Mouse (Mus musculus): Measurements from ENCODE around the gene Kdsr. TPM values are rescaled to one million over a fixed set of nuclear protein-coding genes. Genes with fewer than 3 reads are reported as not detected.

Kdsr gene
- polyA plus RNA-seq, 1 experiment from 2014 or later: 9.0 TPM

DNA sequence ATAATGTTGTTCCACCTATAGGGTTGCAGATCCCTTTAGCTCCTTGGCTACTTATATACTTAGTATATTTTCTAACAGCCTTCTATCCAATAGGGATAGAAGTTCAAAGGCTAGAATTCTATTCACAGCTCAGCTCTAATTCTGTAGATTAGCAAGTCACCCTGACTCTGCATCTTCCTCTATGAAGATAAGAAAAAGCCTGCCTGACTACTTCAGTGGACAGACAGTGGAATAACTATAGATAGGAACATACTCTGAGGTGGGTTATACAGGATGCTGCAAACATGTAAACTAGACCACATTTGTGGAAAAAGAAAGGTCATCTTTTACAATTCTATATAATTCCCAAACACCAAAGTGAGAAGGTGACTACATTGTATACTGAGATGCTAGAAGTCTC lies 66.9 kb downstream of the Kdsr start:
- Histone ChIP-seq H3K9ac (ENCODE audit: low read length) (no peak overlapping the region), H3K27ac (ENCODE audit: low read depth, low read length) (no peak overlapping the region), H3K4me2 (ENCODE audit: low read depth, low read length, severe bottlenecking) (no peak overlapping the region), H3K4me3 (ENCODE audit: low read depth, low read length) (no peak overlapping the region), H3K36me3 (ENCODE audit: control insufficient read depth, insufficient read depth, low read length) (no peaks in the 10 kb centered on the region), H3K4me1 (replicated peaks; ENCODE audit: control insufficient read depth, insufficient read depth, low read length) (no peaks in the 10 kb centered on the region), H3K9me3 (ENCODE audit: control insufficient read depth, low read length) (no peaks in the 10 kb centered on the region), H3K27me3 (ENCODE audit: control insufficient read depth, insufficient read depth, low read length) (no peaks in the 10 kb centered on the region)
- DNase-seq (ENCODE audit: low spot score): no peak
- no peak for ATAC-seq (replicated peaks; ENCODE audit: low FRiP score)

GRCm38 (mm10) chr1:106690887-106691286 lies 68.6 kb downstream of the Kdsr start:
- Histone ChIP-seq H3K4me1 (replicated peaks; ENCODE audit: control insufficient read depth, insufficient read depth, low read length) (no peaks in the 10 kb centered on the region), H3K27me3 (ENCODE audit: control insufficient read depth, insufficient read depth, low read length) (no peaks in the 10 kb centered on the region), H3K9me3 (ENCODE audit: control insufficient read depth, low read length) (no peaks in the 10 kb centered on the region), H3K4me2 (ENCODE audit: low read depth, low read length, severe bottlenecking) (no peak overlapping the region), H3K27ac (ENCODE audit: low read depth, low read length) (no peak overlapping the region), H3K36me3 (ENCODE audit: control insufficient read depth, insufficient read depth, low read length) (no peaks in the 10 kb centered on the region), H3K9ac (ENCODE audit: low read length) (no peak overlapping the region), H3K4me3 (ENCODE audit: low read depth, low read length) (no peak overlapping the region)
- 83% methylated on average over 6 of the region's 6 CpGs for WGBS
- no peak for DNase-seq (ENCODE audit: low spot score)
- ATAC-seq (replicated peaks; ENCODE audit: low FRiP score): no peak

DNA sequence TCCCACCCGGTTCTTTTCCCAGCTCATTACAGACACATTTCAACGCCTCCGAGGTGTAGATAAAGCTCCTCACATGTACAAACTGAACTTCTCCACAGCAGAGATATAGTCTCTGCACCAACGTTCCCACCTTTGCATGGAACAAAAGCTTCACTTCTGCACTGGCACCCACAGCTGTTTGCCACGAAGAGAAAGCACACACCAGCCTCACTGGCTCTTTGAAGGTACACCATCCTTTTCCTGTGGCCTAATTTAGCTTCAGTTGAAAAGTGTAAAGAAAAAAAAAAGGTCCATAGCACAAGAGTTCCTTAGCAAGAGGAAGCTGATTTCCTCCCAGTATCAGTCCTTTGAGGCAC lies 71.4 kb downstream of the Kdsr start:
- 81% methylated on average over 5 of the region's 5 CpGs for WGBS
- no peaks in the 10 kb centered on the region for H3K36me3 ChIP-seq (ENCODE audit: control insufficient read depth, insufficient read depth, low read length)

GRCm38 (mm10) chr1:106687435-106688160 lies 71.9 kb downstream of the Kdsr start:
- Histone ChIP-seq H3K4me3 (ENCODE audit: low read depth, low read length) (no peak overlapping the region), H3K27me3 (ENCODE audit: control insufficient read depth, insufficient read depth, low read length) (no peaks in the 10 kb centered on the region), H3K36me3 (ENCODE audit: control insufficient read depth, insufficient read depth, low read length) (no peaks in the 10 kb centered on the region), H3K9ac (ENCODE audit: low read length) (no peak overlapping the region), H3K27ac (ENCODE audit: low read depth, low read length) (no peak overlapping the region), H3K4me1 (replicated peaks; ENCODE audit: control insufficient read depth, insufficient read depth, low read length) (no peaks in the 10 kb centered on the region), H3K9me3 (ENCODE audit: control insufficient read depth, low read length) (no peaks in the 10 kb centered on the region), H3K4me2 (ENCODE audit: low read depth, low read length, severe bottlenecking) (no peak overlapping the region)
- 89% methylated on average over 18 of the region's 18 CpGs for WGBS
- no peak for DNase-seq (ENCODE audit: low spot score)
- ATAC-seq (replicated peaks; ENCODE audit: low FRiP score): no peak

More for the DNA sequence above, 71.4 kb downstream of the Kdsr start:
- Histone ChIP-seq H3K27ac (ENCODE audit: low read depth, low read length) (no peak overlapping the region), H3K9ac (ENCODE audit: low read length) (no peak overlapping the region), H3K4me2 (ENCODE audit: low read depth, low read length, severe bottlenecking) (no peak overlapping the region), H3K4me1 (replicated peaks; ENCODE audit: control insufficient read depth, insufficient read depth, low read length) (no peaks in the 10 kb centered on the region), H3K27me3 (ENCODE audit: control insufficient read depth, insufficient read depth, low read length) (no peaks in the 10 kb centered on the region), H3K9me3 (ENCODE audit: control insufficient read depth, low read length) (no peaks in the 10 kb centered on the region), H3K4me3 (ENCODE audit: low read depth, low read length) (no peak overlapping the region)
- ATAC-seq (replicated peaks; ENCODE audit: low FRiP score): no peak
- DNase-seq (ENCODE audit: low spot score): no peak

DNA sequence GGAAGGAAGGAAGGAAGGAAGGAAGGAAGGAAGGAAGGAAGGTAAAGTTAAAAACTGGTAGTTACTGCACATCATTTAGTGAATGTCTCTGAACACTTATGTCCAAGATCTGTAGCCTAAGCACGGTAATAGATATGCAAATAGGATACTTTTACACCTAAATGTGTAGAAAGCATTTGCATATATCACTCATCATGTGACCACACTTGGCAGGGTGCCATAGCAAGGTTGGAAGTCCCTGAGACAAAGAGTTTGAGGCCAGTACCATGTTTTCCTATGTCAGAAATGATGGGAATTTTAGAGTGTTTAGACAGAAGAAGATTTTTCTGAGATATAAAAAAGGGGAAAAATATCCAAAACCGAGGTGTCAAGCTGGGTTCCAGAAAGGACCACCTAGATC lies 73.8 kb downstream of the Kdsr start:
- no peaks in the 10 kb centered on the region for H3K4me1 ChIP-seq (replicated peaks; ENCODE audit: control insufficient read depth, insufficient read depth, low read length)
- H3K9me3 ChIP-seq (ENCODE audit: control insufficient read depth, low read length): no peaks in the 10 kb centered on the region
- H3K4me3 ChIP-seq (ENCODE audit: low read depth, low read length): no peak overlapping the region
- WGBS: 70% methylated on average over 2 of the region's 2 CpGs
- H3K9ac ChIP-seq (ENCODE audit: low read length): no peak overlapping the region
- no peaks in the 10 kb centered on the region for H3K36me3 ChIP-seq (ENCODE audit: control insufficient read depth, insufficient read depth, low read length)
- no peaks in the 10 kb centered on the region for H3K27me3 ChIP-seq (ENCODE audit: control insufficient read depth, insufficient read depth, low read length)
- H3K27ac ChIP-seq (ENCODE audit: low read depth, low read length): no peak overlapping the region
- no peak overlapping the region for H3K4me2 ChIP-seq (ENCODE audit: low read depth, low read length, severe bottlenecking)
- ATAC-seq (replicated peaks; ENCODE audit: low FRiP score) (no peak), DNase-seq (ENCODE audit: low spot score) (no peak)

DNA sequence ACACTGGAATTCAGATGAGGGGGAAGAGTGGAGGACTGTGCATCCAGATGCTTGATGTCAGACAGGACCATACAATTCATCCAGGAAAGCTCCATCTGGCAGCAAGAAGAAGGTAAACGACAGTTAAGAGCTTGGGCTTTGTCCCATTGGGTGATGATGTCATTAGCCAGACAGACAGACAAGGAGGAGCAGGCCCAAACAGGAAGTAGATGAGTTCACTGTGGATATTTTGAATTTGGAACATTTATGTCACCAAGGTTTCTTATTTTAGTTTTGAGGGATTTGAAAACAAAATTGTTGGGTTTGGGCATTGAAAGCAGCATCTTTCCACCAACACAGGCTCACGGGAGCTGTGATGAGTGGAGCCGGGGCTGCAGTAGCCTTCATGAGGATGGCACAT lies 75.0 kb downstream of the Kdsr start:
- WGBS: 89% methylated on average over 3 of the region's 3 CpGs
- DNase-seq (ENCODE audit: low spot score) (no peak), ATAC-seq (replicated peaks; ENCODE audit: low FRiP score) (no peak)
- Histone ChIP-seq H3K36me3 (ENCODE audit: control insufficient read depth, insufficient read depth, low read length) (no peaks in the 10 kb centered on the region), H3K27me3 (ENCODE audit: control insufficient read depth, insufficient read depth, low read length) (no peaks in the 10 kb centered on the region), H3K27ac (ENCODE audit: low read depth, low read length) (no peak overlapping the region), H3K9me3 (ENCODE audit: control insufficient read depth, low read length) (no peaks in the 10 kb centered on the region), H3K4me1 (replicated peaks; ENCODE audit: control insufficient read depth, insufficient read depth, low read length) (no peaks in the 10 kb centered on the region), H3K9ac (ENCODE audit: low read length) (no peak overlapping the region), H3K4me2 (ENCODE audit: low read depth, low read length, severe bottlenecking) (no peak overlapping the region), H3K4me3 (ENCODE audit: low read depth, low read length) (no peak overlapping the region)

DNA sequence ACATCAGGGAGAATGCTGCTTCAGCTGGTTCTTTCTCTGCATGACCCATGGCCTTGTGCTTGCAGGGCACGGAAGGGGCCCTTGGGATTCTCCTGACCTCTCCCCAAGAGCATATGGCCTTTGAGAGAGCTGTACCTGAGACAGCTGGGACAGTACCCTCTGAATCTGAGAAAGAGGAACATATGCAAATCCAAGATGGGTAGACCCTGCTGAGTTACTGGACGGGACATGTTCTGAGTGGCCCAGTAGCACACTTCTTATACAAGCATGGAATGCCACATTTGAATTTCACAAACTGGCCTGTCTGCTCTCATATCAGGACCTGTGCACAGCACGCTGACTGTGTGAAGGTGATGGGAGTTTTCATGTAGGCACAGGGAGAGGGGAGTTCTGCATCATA lies 76.7 kb downstream of the Kdsr start:
- H3K4me2 ChIP-seq (ENCODE audit: low read depth, low read length, severe bottlenecking): no peak overlapping the region
- H3K27ac ChIP-seq (ENCODE audit: low read depth, low read length): no peak overlapping the region
- no peaks in the 10 kb centered on the region for H3K36me3 ChIP-seq (ENCODE audit: control insufficient read depth, insufficient read depth, low read length)
- H3K4me1 ChIP-seq (replicated peaks; ENCODE audit: control insufficient read depth, insufficient read depth, low read length): no peaks in the 10 kb centered on the region
- H3K4me3 ChIP-seq (ENCODE audit: low read depth, low read length): no peak overlapping the region
- ATAC-seq (replicated peaks; ENCODE audit: low FRiP score) (no peak), DNase-seq (ENCODE audit: low spot score) (no peak)
- no peak overlapping the region for H3K9ac ChIP-seq (ENCODE audit: low read length)
- H3K27me3 ChIP-seq (ENCODE audit: control insufficient read depth, insufficient read depth, low read length): no peaks in the 10 kb centered on the region
- H3K9me3 ChIP-seq (ENCODE audit: control insufficient read depth, low read length): no peaks in the 10 kb centered on the region
- 85% methylated on average over 3 of the region's 3 CpGs for WGBS

- Histone ChIP-seq H3K36me3 (ENCODE audit: control insufficient read depth, insufficient read depth, low read length) (no peaks in the 10 kb centered on the region), H3K27ac (ENCODE audit: low read depth, low read length) (no peak overlapping the region), H3K4me2 (ENCODE audit: low read depth, low read length, severe bottlenecking) (no peak overlapping the region), H3K9ac (ENCODE audit: low read length) (no peak overlapping the region), H3K4me1 (replicated peaks; ENCODE audit: control insufficient read depth, insufficient read depth, low read length) (no peaks in the 10 kb centered on the region), H3K9me3 (ENCODE audit: control insufficient read depth, low read length) (no peaks in the 10 kb centered on the region), H3K4me3 (ENCODE audit: low read depth, low read length) (no peak overlapping the region), H3K27me3 (ENCODE audit: control insufficient read depth, insufficient read depth, low read length) (no peaks in the 10 kb centered on the region)
- 87% methylated on average over 6 of the region's 6 CpGs for WGBS
- ATAC-seq (replicated peaks; ENCODE audit: low FRiP score): no peak
- DNase-seq (ENCODE audit: low spot score): no peak
Observed at GRCm38 (mm10) chr1:106679800-106680515, 79.6 kb downstream of the Kdsr start.

DNA sequence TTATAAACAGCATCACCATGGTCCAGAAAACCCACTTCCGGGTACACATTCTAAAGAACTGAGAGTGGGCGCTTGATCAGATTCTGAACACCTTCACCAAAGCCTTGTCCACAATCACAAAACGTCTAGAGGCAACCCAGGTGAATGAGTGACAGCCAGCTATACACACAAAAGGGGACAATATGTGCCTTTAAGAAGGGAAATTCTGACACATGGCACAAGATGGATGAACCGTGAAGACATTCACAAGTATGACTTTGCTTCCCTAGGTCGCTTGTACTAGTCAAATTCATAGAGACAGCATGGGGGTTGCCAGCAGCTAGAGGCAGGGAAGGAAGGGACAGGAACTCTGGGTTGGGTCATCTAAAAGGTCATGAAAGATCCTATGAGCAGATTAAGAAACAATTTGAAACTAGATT lies 81.5 kb downstream of the Kdsr start:
- WGBS: 84% methylated on average over 5 of the region's 5 CpGs

More for the DNA sequence above, 81.5 kb downstream of the Kdsr start:
- Histone ChIP-seq H3K4me1 (replicated peaks; ENCODE audit: control insufficient read depth, insufficient read depth, low read length) (no peaks in the 10 kb centered on the region), H3K9me3 (ENCODE audit: control insufficient read depth, low read length) (no peaks in the 10 kb centered on the region), H3K27me3 (ENCODE audit: control insufficient read depth, insufficient read depth, low read length) (no peaks in the 10 kb centered on the region), H3K4me3 (ENCODE audit: low read depth, low read length) (no peak overlapping the region), H3K9ac (ENCODE audit: low read length) (no peak overlapping the region), H3K27ac (ENCODE audit: low read depth, low read length) (no peak overlapping the region), H3K36me3 (ENCODE audit: control insufficient read depth, insufficient read depth, low read length) (no peaks in the 10 kb centered on the region), H3K4me2 (ENCODE audit: low read depth, low read length, severe bottlenecking) (no peak overlapping the region)
- ATAC-seq (replicated peaks; ENCODE audit: low FRiP score) (no peak), DNase-seq (ENCODE audit: low spot score) (no peak)

Data from forebrain, embryonic 11.5 days (tissue).